In genomic region chr2:49742919-49743318, GRCm38 (mm10) we compare ENCODE assay signal across 19 mouse cellular contexts. TPM values are rescaled to one million over a fixed set of nuclear protein-coding genes. Genes with fewer than 3 reads are reported as not detected.
A peak's percentile ranks its signal among the peaks of the same experiment; 100 is the strongest.
DNase-seq lines count a peak whose midpoint lies in the region; ATAC-seq and TF ChIP-seq lines count a peak whose summit lies in the region.
"Had no signal": no experiment of that assay in that cellular context is flagged by ENCODE, and none has a peak within 500 bp of the region (broad histone marks: within the 10 kb centered on the region; RNA-seq: fewer than 3 reads in every experiment).

No protein-coding gene starts in this region.

- H3K27me3 ChIP-seq in forebrain, embryonic 12.5 days = no peaks in the 10 kb centered on the region
- no peaks in the 10 kb centered on the region for H3K27me3 ChIP-seq in forebrain, embryonic 10.5 days (ENCODE audit: poor library complexity, severe bottlenecking)
- no peaks in the 10 kb centered on the region for H3K27me3 ChIP-seq in hindbrain, postnatal 0 days (ENCODE audit: insufficient read depth, low read length)
- H3K27me3 ChIP-seq: heart, embryonic 12.5 days; limb, embryonic 15.5 days had no signal

- ATAC-seq in forebrain, embryonic 12.5 days (ENCODE audit: low FRiP score) = no peak
- no peak for ATAC-seq in hindbrain, postnatal 0 days
- ATAC-seq: liver, postnatal 0 days had no signal

- H3K36me3 ChIP-seq in forebrain, embryonic 12.5 days (replicated peaks) = peaks cover 88% of the 10 kb centered on the region
- peaks cover 96% of the 10 kb centered on the region for H3K36me3 ChIP-seq in forebrain, embryonic 10.5 days (replicated peaks)
- H3K36me3 ChIP-seq in hindbrain, postnatal 0 days (ENCODE audit: insufficient read depth, low read length) = peaks cover 20% of the 10 kb centered on the region; the same call in 1 of the 2 replicates
- H3K36me3 ChIP-seq: heart, embryonic 12.5 days; limb, embryonic 15.5 days had no signal

- DNase-seq in forebrain, embryonic 10.5 days (ENCODE audit: extremely low spot score, low spot score) = no peak
- no peak for DNase-seq in layer of hippocampus, adult 2 months (ENCODE audit: low spot score in 2 of 2)
- DNase-seq in layer of hippocampus, postnatal 10 days (ENCODE audit: low spot score in 2 of 2) = no peak
- peak; percentile 55 for DNase-seq in brain, adult 2 months (ENCODE audit: low read depth, low spot score)
- DNase-seq in hindbrain, postnatal 0 days (ENCODE audit: low spot score) = no peak
- DNase-seq in spleen, postnatal 10 days (ENCODE audit: low spot score in 2 of 2) = no peak
- no peak for DNase-seq in right cerebral cortex, postnatal 25 days
- DNase-seq: adrenal gland, postnatal 25 days; cerebellum, postnatal 36 days; gastrocnemius, postnatal 25 days; heart, postnatal 4 days; kidney, adult 2 months; liver, postnatal 0 days; lung, postnatal 4 days; thymus, adult 2 months had no signal

- no peak overlapping the region for H3K9ac ChIP-seq in forebrain, embryonic 12.5 days
- H3K9ac ChIP-seq in hindbrain, postnatal 0 days (replicated peaks; ENCODE audit: low read length) = no peak overlapping the region
- H3K9ac ChIP-seq: heart, embryonic 12.5 days; limb, embryonic 15.5 days; liver, postnatal 0 days had no signal

- H3K9me3 ChIP-seq in forebrain, embryonic 12.5 days = no peaks in the 10 kb centered on the region
- no peaks in the 10 kb centered on the region for H3K9me3 ChIP-seq in forebrain, embryonic 10.5 days
- H3K9me3 ChIP-seq in hindbrain, postnatal 0 days (ENCODE audit: low read length) = no peaks in the 10 kb centered on the region
- H3K9me3 ChIP-seq: heart, embryonic 12.5 days; limb, embryonic 15.5 days had no signal

- H3K4me1 ChIP-seq in forebrain, embryonic 12.5 days = peaks cover 19% of the 10 kb centered on the region
- peaks cover 15% of the 10 kb centered on the region for H3K4me1 ChIP-seq in forebrain, embryonic 10.5 days
- peaks cover 5% of the 10 kb centered on the region; the same call in 1 of the 2 replicates for H3K4me1 ChIP-seq in hindbrain, postnatal 0 days (ENCODE audit: insufficient read depth, low read length)

- TF ChIP-seq CTCF in layer of hippocampus, adult 2 months (conservative IDR thresholded peaks at IDR 0.05) = no peak
- no peak for TF ChIP-seq CTCF in hindbrain, postnatal 0 days (IDR thresholded peaks at IDR 0.05; ENCODE audit: low read depth)

- H3K27ac ChIP-seq in forebrain, embryonic 12.5 days = peak overlapping the region; percentile 56; the same call in 1 of the 2 replicates
- H3K27ac ChIP-seq in forebrain, embryonic 10.5 days = no peak overlapping the region
- H3K27ac ChIP-seq in layer of hippocampus, adult 2 months = peak overlapping the region; percentile 80
- peak overlapping the region; percentile 65; the same call in 1 of the 2 replicates for H3K27ac ChIP-seq in hindbrain, postnatal 0 days
- H3K27ac ChIP-seq: limb, embryonic 15.5 days had no signal

- H3K4me2 ChIP-seq in forebrain, embryonic 12.5 days = no peak overlapping the region
- H3K4me2 ChIP-seq in hindbrain, postnatal 0 days (ENCODE audit: low read depth, low read length) = no peak overlapping the region
- H3K4me2 ChIP-seq: heart, embryonic 12.5 days had no signal

- 81% methylated on average over 4 of the region's 4 CpGs for WGBS in forebrain, embryonic 12.5 days
- WGBS in forebrain, embryonic 10.5 days = 88% methylated on average over 4 of the region's 4 CpGs
- 70% methylated on average over 4 of the region's 4 CpGs for WGBS in hindbrain, postnatal 0 days

- H3K4me3 ChIP-seq in forebrain, embryonic 12.5 days (replicated peaks) = no peak overlapping the region
- no peak overlapping the region for H3K4me3 ChIP-seq in forebrain, embryonic 10.5 days
- no peak overlapping the region for H3K4me3 ChIP-seq in layer of hippocampus, adult 2 months
- no peak overlapping the region for H3K4me3 ChIP-seq in hindbrain, postnatal 0 days (ENCODE audit: low read length)
- H3K4me3 ChIP-seq: heart, embryonic 12.5 days; limb, embryonic 15.5 days had no signal

RNA-seq across cellular contexts. Expression of gene Lypd6b, which starts 44.6 kb away (rescaled TPM):
- polyA plus RNA-seq in forebrain, embryonic 12.5 days (2016; fragmentation: Nextera tagmentation; extraction: Ambion mirVana) = 1.6 and 2.3 TPM in 2 replicates
- polyA plus RNA-seq in forebrain, embryonic 10.5 days (2016; fragmentation: Nextera tagmentation; extraction: Ambion mirVana) = 1.5 and 1.7 TPM in 2 replicates
- total RNA-seq in layer of hippocampus, adult 2 months (2021) = 1 to 10 TPM; 3.9 to 4.0 TPM
- 1 to 10 TPM; 8.0 to 8.4 TPM for total RNA-seq in layer of hippocampus, postnatal 10 days (2021)
- total RNA-seq in hindbrain, postnatal 0 days (2014; rRNA removed) = 13.9 and 16.2 TPM in 2 replicates
- 17.4 and 21.8 TPM in 2 replicates for polyA plus RNA-seq in hindbrain, postnatal 0 days (2015; fragmentation: Nextera tagmentation; extraction: Ambion mirVana)
- total RNA-seq: gastrocnemius, postnatal 25 days; monocyte, adult 5-6 weeks had no signal
- polyA plus RNA-seq: liver, postnatal 0 days had no signal
